Mouse (Mus musculus): ENCODE results near the gene Parn. TPM values are rescaled to one million over a fixed set of nuclear protein-coding genes. Genes with fewer than 3 reads are reported as not detected.

Gene Parn
- polyA plus RNA-seq, 1 experiment = 9.0 TPM

DNA sequence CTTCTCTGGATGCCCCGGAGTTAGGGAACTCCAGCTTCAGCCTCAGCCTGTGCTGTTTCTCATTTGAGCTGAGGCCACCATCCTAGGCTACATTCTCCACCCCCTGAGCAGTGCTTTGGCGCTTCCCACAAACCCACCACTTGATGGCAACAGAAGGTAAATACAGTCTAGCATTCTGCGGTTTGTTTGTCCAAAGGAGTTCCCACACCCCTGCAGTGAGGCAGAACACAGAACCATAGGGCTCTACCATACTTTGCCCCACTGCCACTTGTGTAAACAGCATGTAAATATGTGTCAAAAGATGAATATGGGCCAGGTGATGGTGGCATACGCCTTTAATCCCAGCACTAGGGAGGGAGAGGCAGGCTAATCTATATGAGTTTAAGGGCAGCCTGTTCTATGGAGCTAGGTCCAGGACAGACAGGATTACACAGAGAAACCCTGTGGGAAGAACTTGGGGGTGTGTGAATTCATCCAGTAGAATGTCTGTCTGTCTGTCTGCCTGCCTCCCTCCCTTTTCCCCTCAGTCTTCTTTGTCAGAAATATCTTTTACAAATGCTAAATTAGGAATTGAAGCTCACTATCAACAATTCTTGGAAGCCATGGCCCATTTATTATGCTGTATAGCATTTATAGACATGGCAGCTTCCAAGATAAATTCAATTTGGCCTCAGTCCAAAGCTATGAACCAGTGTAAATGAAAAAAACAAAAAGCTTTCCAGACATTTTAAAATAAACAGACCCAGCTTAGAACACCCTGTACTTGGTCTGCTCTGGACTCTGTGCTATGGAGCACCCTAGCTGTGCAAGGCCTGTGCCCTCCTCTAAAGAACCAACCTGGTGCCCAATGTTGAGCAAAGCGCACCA is 79.6 kb downstream of the Parn start:
- Histone ChIP-seq H3K4me1 (ENCODE audit: control insufficient read depth, insufficient read depth, low read length) (no peaks in the 10 kb centered on the region), H3K27ac (ENCODE audit: control insufficient read depth, insufficient read depth, low read depth, low read length, poor library complexity) (no peak overlapping the region), H3K4me3 (replicated peaks; ENCODE audit: control insufficient read depth, low read depth, low read length) (no peak overlapping the region)
- 89% methylated on average over 5 of the region's 5 CpGs for WGBS
- TF ChIP-seq POLR2A (IDR thresholded peaks at IDR 0.05; ENCODE audit: borderline replicate concordance, control insufficient read depth, low read depth, low read length) = no peak
- no peak for TF ChIP-seq CTCF (IDR thresholded peaks at IDR 0.05; ENCODE audit: control insufficient read depth, insufficient read depth, low read length)

DNA sequence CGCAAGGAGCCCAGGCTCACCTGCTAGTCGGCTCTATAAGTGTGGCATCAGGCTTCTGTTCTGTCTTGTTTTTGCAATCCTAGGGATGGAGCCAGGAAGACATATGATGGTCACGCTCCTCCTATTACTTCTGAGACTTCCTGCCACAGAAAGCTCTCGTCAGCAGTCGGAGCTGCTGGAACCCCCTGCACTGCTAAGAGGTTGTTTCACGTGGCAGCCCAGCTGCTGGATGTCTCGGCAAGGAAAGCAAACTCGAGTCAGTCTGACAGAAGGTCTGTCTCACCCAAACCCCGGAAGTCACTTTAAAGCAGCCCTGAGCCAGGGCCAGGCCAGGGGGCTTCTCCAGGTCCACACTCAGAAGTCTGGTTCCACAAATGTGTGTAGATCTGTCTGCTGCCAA is 82.7 kb downstream of the Parn start:
- Histone ChIP-seq H3K4me3 (replicated peaks; ENCODE audit: control insufficient read depth, low read depth, low read length) (no peak overlapping the region), H3K4me1 (ENCODE audit: control insufficient read depth, insufficient read depth, low read length) (no peaks in the 10 kb centered on the region), H3K27ac (ENCODE audit: control insufficient read depth, insufficient read depth, low read depth, low read length, poor library complexity) (no peak overlapping the region)
- TF ChIP-seq POLR2A (IDR thresholded peaks at IDR 0.05; ENCODE audit: borderline replicate concordance, control insufficient read depth, low read depth, low read length) = no peak
- 85% methylated on average over 9 of the region's 9 CpGs for WGBS

DNA sequence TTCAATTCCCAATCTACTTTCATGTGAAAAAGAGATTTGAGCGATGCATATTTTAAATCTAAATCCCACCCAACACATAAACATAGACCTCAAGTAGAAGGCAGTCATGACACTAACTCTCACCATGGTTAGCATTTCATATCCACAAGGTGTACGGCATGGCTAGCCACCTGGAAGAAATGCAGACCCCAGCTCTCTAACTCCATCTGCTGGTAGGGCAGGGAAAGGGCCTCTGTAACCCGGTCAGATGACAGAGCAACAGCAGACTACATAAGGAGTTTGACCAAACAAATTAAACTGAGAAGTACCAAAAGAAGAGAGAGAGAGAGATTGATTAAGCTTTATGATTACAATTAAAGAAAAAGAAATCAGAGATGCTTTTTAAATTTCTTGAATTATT is 87.2 kb downstream of the Parn start:
- H3K27ac ChIP-seq (ENCODE audit: control insufficient read depth, insufficient read depth, low read depth, low read length, poor library complexity) = no peak overlapping the region
- no peak overlapping the region for H3K4me3 ChIP-seq (replicated peaks; ENCODE audit: control insufficient read depth, low read depth, low read length)
- WGBS = 86% methylated on average over 3 of the region's 3 CpGs
- TF ChIP-seq CTCF (IDR thresholded peaks at IDR 0.05; ENCODE audit: control insufficient read depth, insufficient read depth, low read length) (peak; percentile 33; the same call in 1 of the 2 replicates), POLR2A (IDR thresholded peaks at IDR 0.05; ENCODE audit: borderline replicate concordance, control insufficient read depth, low read depth, low read length) (no peak)
- no peaks in the 10 kb centered on the region for H3K4me1 ChIP-seq (ENCODE audit: control insufficient read depth, insufficient read depth, low read length)

DNA sequence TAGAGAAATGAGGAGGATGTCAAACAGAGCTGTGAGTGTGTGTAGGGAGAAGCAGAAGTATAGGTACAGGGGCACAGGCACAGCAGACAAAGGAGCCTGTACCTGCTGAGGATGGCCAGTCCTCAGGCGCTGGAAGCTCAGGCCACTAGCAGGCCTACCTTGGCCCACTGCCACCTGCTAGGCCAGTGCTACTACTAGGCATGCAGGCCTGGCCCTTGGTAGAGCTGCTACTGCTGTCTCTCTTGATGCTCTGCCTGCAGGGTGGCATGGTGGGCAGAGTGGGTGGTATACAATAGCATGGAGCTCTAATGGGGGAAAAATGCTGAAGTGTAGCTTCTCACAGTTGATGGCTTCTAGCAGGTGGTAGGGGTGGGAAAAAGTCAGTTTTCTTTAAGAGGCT is 88.0 kb downstream of the Parn start:
- H3K27ac ChIP-seq (ENCODE audit: control insufficient read depth, insufficient read depth, low read depth, low read length, poor library complexity) = no peak overlapping the region
- H3K4me3 ChIP-seq (replicated peaks; ENCODE audit: control insufficient read depth, low read depth, low read length) = no peak overlapping the region
- no peaks in the 10 kb centered on the region for H3K4me1 ChIP-seq (ENCODE audit: control insufficient read depth, insufficient read depth, low read length)
- TF ChIP-seq CTCF (IDR thresholded peaks at IDR 0.05; ENCODE audit: control insufficient read depth, insufficient read depth, low read length) (no peak), POLR2A (IDR thresholded peaks at IDR 0.05; ENCODE audit: borderline replicate concordance, control insufficient read depth, low read depth, low read length) (no peak)
- 93% methylated on average over 1 of the region's 1 CpGs for WGBS

DNA sequence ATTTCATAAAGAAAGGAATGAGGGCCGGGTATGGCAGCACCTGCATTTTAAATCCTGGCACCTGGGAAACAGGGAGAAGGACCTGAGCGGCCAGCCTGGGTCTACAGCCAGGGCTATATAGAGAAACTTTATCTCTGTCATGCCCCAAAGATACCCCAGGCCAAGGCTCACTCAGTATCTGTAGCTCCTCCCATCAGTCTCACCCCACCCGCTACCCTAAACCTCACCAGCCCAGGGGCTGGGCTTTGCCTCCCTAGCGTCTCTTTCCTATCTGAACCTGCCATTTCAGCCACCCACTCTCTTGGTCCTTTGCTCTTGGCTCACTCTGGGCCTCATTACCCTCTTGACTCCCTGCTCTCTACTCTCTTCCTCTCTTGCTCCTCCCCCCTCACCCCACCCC is 92.7 kb downstream of the Parn start:
- no peaks in the 10 kb centered on the region for H3K4me1 ChIP-seq (ENCODE audit: control insufficient read depth, insufficient read depth, low read length)
- H3K4me3 ChIP-seq (replicated peaks; ENCODE audit: control insufficient read depth, low read depth, low read length) = no peak overlapping the region
- WGBS = 77% methylated on average over 4 of the region's 4 CpGs
- TF ChIP-seq POLR2A (IDR thresholded peaks at IDR 0.05; ENCODE audit: borderline replicate concordance, control insufficient read depth, low read depth, low read length) (no peak), CTCF (IDR thresholded peaks at IDR 0.05; ENCODE audit: control insufficient read depth, insufficient read depth, low read length) (no peak)
- no peak overlapping the region for H3K27ac ChIP-seq (ENCODE audit: control insufficient read depth, insufficient read depth, low read depth, low read length, poor library complexity)

DNA sequence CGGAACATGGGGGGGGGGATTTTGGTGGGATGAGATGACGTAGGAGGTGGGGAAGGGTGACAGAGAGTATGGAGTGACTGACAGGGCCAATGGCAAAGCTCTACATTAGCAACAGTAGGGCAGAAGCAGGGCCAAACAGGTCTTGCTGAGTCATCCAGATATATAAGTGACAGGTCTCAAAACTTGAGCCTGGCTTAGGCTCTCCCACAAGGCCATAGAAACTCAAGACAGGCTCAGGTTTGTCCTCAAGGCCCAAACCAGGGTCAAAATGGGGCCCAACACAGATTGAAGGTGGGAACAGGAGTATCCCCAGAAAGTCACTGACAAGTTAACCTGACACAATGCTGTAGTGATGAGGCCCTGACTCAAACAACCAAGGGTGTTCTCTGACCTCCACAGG is 99.7 kb downstream of the Parn start:
- no peaks in the 10 kb centered on the region for H3K4me1 ChIP-seq (ENCODE audit: control insufficient read depth, insufficient read depth, low read length)
- no peak for TF ChIP-seq CTCF (IDR thresholded peaks at IDR 0.05; ENCODE audit: control insufficient read depth, insufficient read depth, low read length)
- TF ChIP-seq POLR2A (IDR thresholded peaks at IDR 0.05; ENCODE audit: borderline replicate concordance, control insufficient read depth, low read depth, low read length) = no peak
- no peak overlapping the region for H3K4me3 ChIP-seq (replicated peaks; ENCODE audit: control insufficient read depth, low read depth, low read length)
- WGBS = 93% methylated on average over 2 of the region's 2 CpGs
- no peak overlapping the region for H3K27ac ChIP-seq (ENCODE audit: control insufficient read depth, insufficient read depth, low read depth, low read length, poor library complexity)

DNA sequence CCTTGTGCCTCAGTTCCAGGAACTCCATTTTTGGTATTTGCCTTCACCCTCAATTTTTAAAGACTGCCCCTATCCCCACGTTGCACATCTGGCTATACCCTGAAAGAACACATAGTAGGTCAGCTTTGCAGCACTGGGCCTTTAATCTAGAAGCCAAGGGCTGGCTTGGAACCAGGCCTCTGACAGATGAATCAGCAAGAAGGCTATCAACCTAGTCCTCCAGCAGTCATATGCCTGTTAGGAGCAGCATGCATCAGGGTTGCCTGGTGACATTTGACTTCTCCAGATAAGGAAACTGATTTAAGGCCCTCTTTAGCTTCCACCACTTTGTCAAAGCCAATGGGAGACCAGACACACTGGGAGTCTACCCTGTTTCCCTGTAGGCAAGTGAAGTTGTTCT is 100.4 kb downstream of the Parn start:
- H3K4me3 ChIP-seq (replicated peaks; ENCODE audit: control insufficient read depth, low read depth, low read length) = no peak overlapping the region
- H3K4me1 ChIP-seq (ENCODE audit: control insufficient read depth, insufficient read depth, low read length) = no peaks in the 10 kb centered on the region
- WGBS = 78% methylated on average over 1 of the region's 1 CpGs
- H3K27ac ChIP-seq (ENCODE audit: control insufficient read depth, insufficient read depth, low read depth, low read length, poor library complexity) = no peak overlapping the region
- no peak for TF ChIP-seq CTCF (IDR thresholded peaks at IDR 0.05; ENCODE audit: control insufficient read depth, insufficient read depth, low read length)
- no peak for TF ChIP-seq POLR2A (IDR thresholded peaks at IDR 0.05; ENCODE audit: borderline replicate concordance, control insufficient read depth, low read depth, low read length)

DNA sequence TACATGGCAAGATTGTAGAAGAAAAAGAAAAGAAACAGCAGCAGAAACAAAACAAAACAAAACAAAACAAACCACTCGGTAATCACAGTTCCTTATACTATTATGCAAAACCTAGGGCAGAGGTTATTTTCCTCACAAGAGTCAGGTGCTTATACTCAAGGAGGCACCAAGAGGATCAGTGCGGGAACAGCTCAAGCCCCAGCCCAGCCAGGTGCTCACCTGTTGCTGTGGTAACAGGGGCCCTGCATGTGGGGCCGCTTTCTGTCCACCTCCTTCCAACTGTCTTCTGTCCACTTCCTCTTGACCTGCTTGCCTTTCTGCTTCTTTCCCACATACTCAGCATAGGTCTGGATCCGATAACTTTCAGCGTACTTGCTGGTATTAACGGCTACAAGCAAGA is 101.6 kb downstream of the Parn start:
- 82% methylated on average over 6 of the region's 6 CpGs for WGBS
- no peak overlapping the region for H3K4me3 ChIP-seq (replicated peaks; ENCODE audit: control insufficient read depth, low read depth, low read length)
- no peak overlapping the region for H3K27ac ChIP-seq (ENCODE audit: control insufficient read depth, insufficient read depth, low read depth, low read length, poor library complexity)
- no peaks in the 10 kb centered on the region for H3K4me1 ChIP-seq (ENCODE audit: control insufficient read depth, insufficient read depth, low read length)
- TF ChIP-seq POLR2A (IDR thresholded peaks at IDR 0.05; ENCODE audit: borderline replicate concordance, control insufficient read depth, low read depth, low read length) (no peak), CTCF (IDR thresholded peaks at IDR 0.05; ENCODE audit: control insufficient read depth, insufficient read depth, low read length) (no peak)

DNA sequence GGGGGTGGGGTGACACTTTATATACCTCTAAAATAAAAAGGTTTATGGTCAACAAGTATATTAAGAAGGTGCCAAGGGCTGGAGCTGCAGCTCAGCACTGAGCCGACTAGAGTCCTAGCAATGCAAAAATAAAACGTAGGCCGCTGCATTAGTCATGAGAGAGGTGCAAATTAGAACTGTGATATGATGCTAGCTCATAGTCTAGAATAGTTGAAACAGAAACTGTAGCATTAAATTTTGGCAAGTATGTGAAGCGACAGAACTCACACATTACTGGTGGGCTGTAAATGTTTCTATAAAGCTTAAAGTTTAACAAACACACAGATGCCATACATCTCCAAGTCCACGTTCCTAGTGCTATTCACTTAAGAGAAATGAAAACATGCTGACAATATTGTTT is 102.7 kb downstream of the Parn start:
- no peaks in the 10 kb centered on the region for H3K4me1 ChIP-seq (ENCODE audit: control insufficient read depth, insufficient read depth, low read length)
- no peak overlapping the region for H3K4me3 ChIP-seq (replicated peaks; ENCODE audit: control insufficient read depth, low read depth, low read length)
- no peak overlapping the region for H3K27ac ChIP-seq (ENCODE audit: control insufficient read depth, insufficient read depth, low read depth, low read length, poor library complexity)
- no peak for TF ChIP-seq CTCF (IDR thresholded peaks at IDR 0.05; ENCODE audit: control insufficient read depth, insufficient read depth, low read length)
- no peak for TF ChIP-seq POLR2A (IDR thresholded peaks at IDR 0.05; ENCODE audit: borderline replicate concordance, control insufficient read depth, low read depth, low read length)
- WGBS = 93% methylated on average over 5 of the region's 5 CpGs
